Mouse (Mus musculus) ES-E14 (cell line): ENCODE measurements around the gene Zp2. TPM values are rescaled to one million over a fixed set of nuclear protein-coding genes. Genes with fewer than 3 reads are reported as not detected.

ENCODE experiments used
- DNase-seq: peaks from one replicate; pipeline ENCODE4 v3.0.0-alpha.2; 2013; ENCODE audit warnings: low read depth, low spot score
- H3K27ac ChIP-seq: 2 replicates; pipeline ENCODE4 v1.5.1; 2012; ENCODE audit warnings: low read depth, mild to moderate bottlenecking, low read length, moderate library complexity, mixed read lengths; ENCODE audit not compliant: poor library complexity, insufficient read depth, severe bottlenecking
- H3K36me3 ChIP-seq: 2 replicates; pipeline ENCODE4 v1.6.1; 2012; ENCODE audit warnings: mild to moderate bottlenecking, low read length, moderate library complexity, mixed read lengths; ENCODE audit not compliant: control insufficient read depth, poor library complexity, insufficient read depth, severe bottlenecking
- H3K4me1 ChIP-seq, 2 experiments: fragments of 150-350 bp in 1 of 2; sonication (generic) in 1 of 2; 2 replicates each; pipeline ENCODE4 v1.6.1; 2012; ENCODE audit warnings: low read length in 2 of 2, mild to moderate bottlenecking in 1 of 2, mixed read lengths in 1 of 2; ENCODE audit not compliant: control insufficient read depth in 2 of 2, insufficient read depth in 2 of 2, poor library complexity in 1 of 2
- H3K4me3 ChIP-seq, 2 experiments: fragments of 150-350 bp in 1 of 2; sonication (generic) in 1 of 2; 2 replicates each; pipeline ENCODE4 v1.5.1; 2012; ENCODE audit warnings: low read length in 2 of 2, low read depth in 1 of 2, mild to moderate bottlenecking in 1 of 2, mixed read lengths in 1 of 2; ENCODE audit not compliant: insufficient read depth in 1 of 2, poor library complexity in 1 of 2, severe bottlenecking in 1 of 2
- H3K9ac ChIP-seq: 2 replicates; pipeline ENCODE4 v1.6.1; 2012; ENCODE audit warnings: low read depth, mild to moderate bottlenecking, low read length, mixed read lengths; ENCODE audit not compliant: poor library complexity, insufficient read depth, severe bottlenecking
- H3K9me3 ChIP-seq: fragments of 150-350 bp; sonication (generic); 2 replicates; pipeline ENCODE4 v1.6.1; 2012; ENCODE audit warnings: low read depth, mild to moderate bottlenecking, low read length; ENCODE audit not compliant: control insufficient read depth, insufficient read depth
- CHD2 ChIP-seq: IDR thresholded peaks from 2 replicates; pipeline ENCODE4 v1.6.1; 2014; ENCODE audit warnings: mild to moderate bottlenecking, low read depth, low read length, inconsistent platforms
- HCFC1 ChIP-seq: IDR thresholded peaks from 2 replicates; pipeline ENCODE4 v1.6.1; 2012; ENCODE audit warnings: low read length, inconsistent platforms, borderline replicate concordance; ENCODE audit not compliant: insufficient read depth
- MAFK ChIP-seq: IDR thresholded peaks from 2 replicates; pipeline ENCODE4 v1.6.1; 2014; ENCODE audit warnings: mild to moderate bottlenecking, low read depth, low read length, inconsistent platforms; ENCODE audit not compliant: insufficient read depth
- ZC3H11A ChIP-seq: IDR thresholded peaks from 2 replicates; pipeline ENCODE4 v1.6.1; 2012; ENCODE audit warnings: low read depth, mild to moderate bottlenecking, inconsistent platforms, low read length, borderline replicate concordance
- ZNF384 ChIP-seq: IDR thresholded peaks from 2 replicates; pipeline ENCODE4 v1.6.1; 2012; ENCODE audit warnings: low read depth, low read length, inconsistent platforms
- in situ Hi-C, 2 experiments: fragments of 600-800 bp; cut with MboI; formaldehyde crosslinking; loops; one replicate each; pipeline ENCODE4 v1.15.1; 2025; ENCODE audit warnings: low sequenced_read_pairs in 2 of 2, inconsistent platforms in 1 of 2; ENCODE audit not compliant: unreplicated experiment in 2 of 2
- total RNA-seq: library from RNA; depleted of rRNA; stranded (reverse); fragments of 300-350 nt; gene quantifications from 2 replicates; pipeline ENCODE4 v1.2.3, GENCODE M21; 2012

The Zp2 gene
- total RNA-seq, 1 experiment: not detected

DNA sequence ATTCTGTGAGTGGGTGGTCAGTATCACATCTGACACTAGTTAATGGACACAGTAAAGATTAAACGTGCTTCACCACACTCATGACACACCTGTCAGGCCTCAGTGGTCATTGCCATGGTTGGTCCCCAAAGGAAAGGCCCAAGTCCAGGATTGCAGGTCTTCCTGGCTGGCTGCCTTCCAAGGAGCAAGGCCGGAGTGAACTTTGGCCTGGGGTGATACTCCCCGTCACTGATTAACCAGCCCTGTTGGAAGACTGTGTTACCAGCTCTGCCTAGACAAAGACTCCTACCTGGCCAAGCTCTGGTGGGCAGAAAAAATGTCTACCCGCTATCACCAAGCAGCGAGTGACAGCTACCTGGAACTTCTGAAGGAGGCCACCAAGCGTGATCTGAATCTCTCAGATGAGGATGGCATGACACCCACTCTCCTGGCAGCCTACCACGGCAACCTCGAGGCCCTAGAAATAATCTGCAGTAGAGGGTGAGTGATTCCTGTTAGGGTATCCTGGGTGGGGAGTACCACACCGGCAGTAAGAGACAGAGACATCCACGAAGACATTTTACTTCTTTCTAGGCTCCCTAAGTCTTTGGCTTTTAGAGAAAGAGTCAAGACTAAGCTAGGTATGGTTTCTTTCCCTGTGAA is 28.6 kb upstream of the Zp2 start, which contains the start of gene Anks4b:
Gene Anks4b, plus strand, starts transcription at position 256 of the 642 bp plus-strand sequence.
- Histone ChIP-seq H3K4me3 (no peak within 1 kb of the TSS), H3K4me1 (no peaks in the 10 kb centered on the region), H3K9ac (no peak within 1 kb of the TSS), H3K9me3 (no peaks in the 10 kb centered on the region), H3K27ac (no peak within 1 kb of the TSS), H3K36me3 (no peaks in the 10 kb centered on the region)
- in situ Hi-C loops: no loop called here
- TF ChIP-seq ZC3H11A (no peak), MAFK (no peak), ZNF384 (no peak), CHD2 (no peak), HCFC1 (no peak)
- no peak for DNase-seq

DNA sequence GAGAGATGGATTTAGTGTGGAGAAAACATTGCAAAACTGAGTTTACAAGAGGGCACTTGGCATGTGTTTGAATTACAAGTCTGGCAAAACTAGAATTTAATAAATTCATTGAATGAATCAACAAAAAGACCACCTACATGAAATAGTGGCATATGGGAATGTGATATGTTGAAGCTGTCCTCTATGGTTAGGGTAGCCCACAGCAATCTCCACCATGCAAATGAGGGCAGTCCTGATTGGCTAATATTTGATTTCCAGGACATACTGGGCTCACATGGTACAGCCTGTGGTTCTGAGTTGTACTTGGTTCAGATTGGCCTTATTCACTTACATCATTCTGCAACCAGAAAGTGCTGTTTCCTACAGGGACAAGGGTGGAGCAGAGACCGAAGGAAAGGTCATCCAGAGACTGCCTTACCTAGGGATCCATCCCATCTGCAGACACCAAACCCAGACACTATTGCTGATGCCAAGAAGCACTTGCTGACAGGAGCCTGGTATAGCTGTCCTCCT is 27.2 kb upstream of the Zp2 start:
- no peak for TF ChIP-seq ZC3H11A
- TF ChIP-seq CHD2: no peak
- TF ChIP-seq ZNF384: no peak
- H3K4me3 ChIP-seq: no peak overlapping the region
- no peaks in the 10 kb centered on the region for H3K9me3 ChIP-seq
- in situ Hi-C loops: no loop called here
- no peak for DNase-seq
- no peaks in the 10 kb centered on the region for H3K4me1 ChIP-seq
- H3K36me3 ChIP-seq: no peaks in the 10 kb centered on the region
- H3K9ac ChIP-seq: no peak overlapping the region
- no peak overlapping the region for H3K27ac ChIP-seq

DNA sequence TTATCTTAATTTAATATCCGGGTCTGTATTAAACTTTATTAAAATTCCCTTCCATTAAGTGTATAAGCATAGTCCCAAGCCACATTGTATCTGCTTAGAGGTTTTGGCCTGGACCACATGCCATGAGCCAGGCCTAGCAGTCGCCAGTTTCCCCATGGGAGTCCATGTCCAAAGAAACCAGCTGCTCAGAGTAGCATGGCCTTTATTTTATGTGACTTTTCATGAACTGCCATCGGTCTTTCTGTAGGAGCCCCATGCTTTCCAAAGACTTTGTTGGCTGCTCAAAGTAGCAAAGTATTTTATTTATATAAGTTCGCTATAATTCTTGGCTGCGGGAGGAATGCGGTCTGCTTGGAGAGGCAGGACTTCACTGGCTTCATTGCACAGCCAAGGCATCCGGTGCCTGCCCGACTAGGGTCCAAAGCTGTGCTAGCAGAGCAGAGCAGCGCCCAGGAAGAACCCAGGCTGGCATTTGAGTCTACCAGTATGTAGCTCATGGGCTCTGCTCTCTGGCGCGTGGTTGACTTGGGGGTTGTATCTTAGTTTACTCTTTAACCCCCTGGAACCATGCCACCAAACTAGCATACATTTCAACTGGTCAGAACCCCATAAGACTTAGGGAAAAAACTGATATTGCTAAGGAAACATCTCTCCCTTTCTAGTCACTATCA is 18.6 kb upstream of the Zp2 start:
- TF ChIP-seq ZC3H11A (no peak), ZNF384 (no peak), HCFC1 (no peak), CHD2 (no peak), MAFK (no peak)
- in situ Hi-C loops: no loop called here
- H3K9ac ChIP-seq: no peak overlapping the region

DNA sequence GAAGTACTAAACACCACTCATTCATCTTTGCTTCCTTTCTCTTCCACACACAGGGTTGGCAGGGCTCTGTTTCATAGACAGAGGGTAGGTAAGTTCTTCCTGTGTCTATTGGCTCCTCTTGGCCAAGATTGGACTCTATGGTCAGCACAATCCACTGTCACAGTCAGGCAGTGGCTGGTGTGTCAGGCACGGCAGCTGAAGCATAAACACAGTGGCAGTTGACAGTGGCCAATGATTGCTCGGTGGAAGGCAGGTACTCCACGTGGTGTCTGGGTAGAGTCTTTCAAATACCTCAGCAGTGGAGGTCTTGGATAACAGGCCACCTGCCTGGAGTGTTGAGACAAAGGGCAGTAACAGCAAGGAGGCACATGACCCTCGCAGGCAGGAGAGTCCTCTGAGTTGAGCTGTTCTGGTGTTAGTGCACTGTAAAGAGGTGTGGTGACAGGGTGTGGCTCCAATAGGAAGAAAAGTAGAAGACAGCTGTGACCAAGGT is 13.1 kb upstream of the Zp2 start:
- in situ Hi-C loops: no loop called here
- Histone ChIP-seq H3K9ac (no peak overlapping the region), H3K36me3 (no peaks in the 10 kb centered on the region), H3K9me3 (no peaks in the 10 kb centered on the region), H3K27ac (peak overlapping the region; percentile 69; the same call in 1 of the 2 replicates), H3K4me1 (peaks cover 4 to 9% of the 10 kb centered on the region in 2 experiments; a peak in 3 of 4 replicates), H3K4me3 (no peak overlapping the region)
- peak; percentile 63 for DNase-seq
- no peak for TF ChIP-seq ZC3H11A
- TF ChIP-seq HCFC1: no peak
- TF ChIP-seq MAFK: no peak
- no peak for TF ChIP-seq CHD2

More for the DNA sequence above, 18.6 kb upstream of the Zp2 start:
- no peaks in the 10 kb centered on the region for H3K9me3 ChIP-seq
- no peak overlapping the region for H3K27ac ChIP-seq
- DNase-seq: no peak
- H3K4me3 ChIP-seq: no peak overlapping the region
- no peaks in the 10 kb centered on the region for H3K36me3 ChIP-seq
- 0 out of 4 replicates have a peak, but pooled peaks cover 0 to 2% of the 10 kb centered on the region in 2 experiments for H3K4me1 ChIP-seq
